Mouse (Mus musculus) heart, adult 18-20 months (tissue): Measurements from ENCODE around the gene Ssr4. TPM values are rescaled to one million over a fixed set of nuclear protein-coding genes. Genes with fewer than 3 reads are reported as not detected.

Experiments used
- DNase-seq, 2 experiments: peaks; one replicate each; pipeline ENCODE4 v3.0.0; 2021 to 2022; ENCODE audit warnings: mixed read lengths in 1 of 2
- total RNA-seq, 2 experiments: library from RNA; stranded (reverse); gene quantifications; 2 replicates each; pipeline ENCODE4 v1.2.3; 2021

Ssr4 gene
- total RNA-seq, 2 experiments from 2014 or later, result 79.3 to 80.7 TPM

DNA sequence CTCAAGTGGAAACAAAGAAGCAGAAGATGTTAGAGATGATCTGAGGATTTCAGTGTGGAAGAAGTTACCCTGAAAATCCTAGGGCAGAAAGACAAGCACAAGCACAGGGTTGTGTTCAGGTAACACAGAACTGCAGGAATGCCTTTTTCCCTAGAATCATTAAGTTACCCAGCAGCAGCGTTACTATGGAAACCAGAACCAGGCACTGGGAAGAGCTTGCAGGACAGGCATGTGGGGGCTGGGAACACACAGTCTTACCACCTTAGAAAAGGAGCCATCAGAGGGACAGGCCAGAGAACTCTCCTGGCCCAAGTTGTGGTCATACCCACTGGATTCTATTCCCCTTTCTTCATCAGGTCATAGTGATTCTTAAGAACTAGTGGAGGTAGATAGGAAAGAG, 19.0 kb downstream of the Ssr4 start:
- DNase-seq, result no peak

GRCm38 (mm10) chrX:73815072-73815471, 28.2 kb downstream of the Ssr4 start:
- DNase-seq, result no peak

GRCm38 (mm10) chrX:73816596-73817314, 29.9 kb downstream of the Ssr4 start:
- DNase-seq, result no peak

GRCm38 (mm10) chrX:73823747-73824146, 36.9 kb downstream of the Ssr4 start:
- DNase-seq, result peak in 1 of 2 experiments; percentile 5

DNA sequence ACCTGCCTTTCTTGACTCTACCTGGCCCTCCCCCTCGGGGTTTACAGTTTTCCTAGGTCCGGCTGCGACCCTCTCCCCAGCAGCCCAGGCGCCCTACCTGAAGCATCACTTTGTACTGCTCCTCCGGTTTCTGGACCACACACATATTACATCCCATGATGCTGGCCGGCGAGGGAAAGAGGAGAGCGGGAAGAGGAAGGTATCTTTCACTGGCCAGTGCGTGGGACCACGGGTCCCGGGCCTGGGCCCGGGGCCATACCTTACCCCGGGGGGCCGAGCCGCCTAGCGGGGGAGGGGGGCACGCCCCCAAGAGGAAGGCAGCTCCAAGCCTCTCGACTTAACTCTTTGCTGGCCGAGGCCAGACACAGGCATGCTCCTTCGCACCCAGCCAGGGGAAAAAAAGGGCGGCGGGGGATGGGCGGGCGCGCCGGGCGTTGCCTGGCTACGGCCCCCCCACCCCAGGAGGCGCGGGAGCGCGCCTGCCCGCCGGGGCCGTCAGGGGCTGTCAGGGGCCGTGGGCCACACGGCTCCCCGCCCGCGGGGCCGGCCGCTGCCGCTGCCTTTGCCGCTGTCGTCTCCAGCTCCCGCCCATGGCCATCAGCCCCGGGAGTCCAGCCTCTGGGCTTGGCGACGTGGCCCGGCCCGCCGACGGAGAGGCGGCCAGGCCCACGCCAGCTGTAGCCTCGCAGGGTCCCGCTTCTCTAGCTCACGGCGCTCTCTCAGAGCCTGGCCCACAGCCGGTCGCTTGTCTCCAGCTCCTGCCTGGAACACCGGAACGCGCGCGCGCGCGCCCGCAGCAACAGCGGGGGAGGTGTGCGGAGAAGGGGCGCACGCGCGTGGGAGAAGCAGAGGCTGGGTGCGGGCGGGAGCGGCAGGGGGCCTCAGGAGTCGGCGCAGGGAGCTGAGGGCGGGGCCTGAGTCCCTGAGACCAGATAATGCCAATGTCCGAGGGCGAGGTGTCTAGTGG, 37.6 kb downstream of the Ssr4 start, which contains the start of gene Pdzd4:
TSS of gene Pdzd4 (minus strand) at position 785 of the 967 bp plus-strand sequence.
- DNase-seq, result peak; percentile 43 to 51

GRCm38 (mm10) chrX:73835731-73836130, 48.9 kb downstream of the Ssr4 start:
- DNase-seq, result no peak

DNA sequence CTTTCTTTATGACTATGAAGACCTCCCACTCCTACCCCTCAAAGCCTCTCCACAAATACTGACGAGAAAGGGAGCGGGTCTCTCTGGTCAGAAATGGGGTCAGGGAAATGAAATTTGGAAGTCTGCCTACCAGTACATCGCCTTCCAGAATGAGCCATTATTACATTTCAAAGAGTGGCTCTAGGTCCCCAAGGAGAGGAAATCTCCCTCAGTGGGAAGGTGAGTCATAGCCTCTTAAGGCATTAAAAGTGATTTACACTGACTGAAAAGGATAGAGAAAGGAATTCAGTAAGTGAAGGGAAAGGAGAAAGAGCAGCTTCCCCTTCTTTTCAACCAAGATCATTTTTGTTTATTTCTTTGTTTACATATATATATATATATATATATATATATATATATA, 49.9 kb downstream of the Ssr4 start:
- no peak for DNase-seq

Other genes with a start within 250 kb of the Ssr4 start
- not detected for gene Dusp9, start 147.6 kb upstream of the Ssr4 start, total RNA-seq
- gene Pnck, start 126.9 kb upstream of the Ssr4 start, total RNA-seq, result 10 to 100 TPM in 1 of 2 experiments, 1 to 10 TPM in 1; 6.1 to 10.6 TPM
- 100 to 1,000 TPM; 156 to 169 TPM for gene Slc6a8, start 113.9 kb upstream of the Ssr4 start, total RNA-seq
- gene Bcap31, start 70.9 kb upstream of the Ssr4 start, total RNA-seq, result 10 to 100 TPM; 90.2 to 93.3 TPM
- gene Abcd1, start 70.4 kb upstream of the Ssr4 start, total RNA-seq, result 10 to 100 TPM; 29.2 to 29.6 TPM
- gene Plxnb3, start 29.9 kb upstream of the Ssr4 start, total RNA-seq, result 1 to 10 TPM; 1.7 to 2.0 TPM
- 10 to 100 TPM; 23.9 to 26.0 TPM for gene Srpk3, start 12.6 kb upstream of the Ssr4 start, total RNA-seq
- gene Idh3g, start 131 bp upstream of the Ssr4 start, total RNA-seq, result 100 to 1,000 TPM; 642 to 677 TPM
- 1 to 10 TPM; 1.3 to 1.6 TPM for gene Pdzd4, start 37.9 kb downstream of the Ssr4 start, total RNA-seq
- gene Avpr2, start 105.1 kb downstream of the Ssr4 start, total RNA-seq, result not detected
- 1 to 10 TPM; 3.7 to 4.1 TPM for gene L1cam, start 109.1 kb downstream of the Ssr4 start, total RNA-seq
- gene Arhgap4, start 134.8 kb downstream of the Ssr4 start, total RNA-seq, result 1 to 10 TPM in 1 of 2 experiments, under 1 TPM in 1; 0.72 to 3.8 TPM
- 10 to 100 TPM; 56.6 to 58.6 TPM for gene Naa10, start 134.9 kb downstream of the Ssr4 start, total RNA-seq
- 1 to 10 TPM; 5.5 to 7.3 TPM for gene Renbp, start 143.8 kb downstream of the Ssr4 start, total RNA-seq
- 10 to 100 TPM; 31.7 to 38.4 TPM for gene Hcfc1, start 179.3 kb downstream of the Ssr4 start, total RNA-seq
- 10 to 100 TPM; 54.9 to 61.8 TPM for gene Irak1, start 236.9 kb downstream of the Ssr4 start, total RNA-seq